Mouse (Mus musculus) c-Kit-positive CD71-positive TER-119-positive erythroid progenitor cells, embryonic 14.5 days (primary cell): Measurements from ENCODE around the gene Uri1.

Experiments used
- DNase-seq: peaks from one replicate; pipeline ENCODE4 v3.0.0-alpha.2; 2013; ENCODE audit warnings: low spot score

The Uri1 gene

DNA sequence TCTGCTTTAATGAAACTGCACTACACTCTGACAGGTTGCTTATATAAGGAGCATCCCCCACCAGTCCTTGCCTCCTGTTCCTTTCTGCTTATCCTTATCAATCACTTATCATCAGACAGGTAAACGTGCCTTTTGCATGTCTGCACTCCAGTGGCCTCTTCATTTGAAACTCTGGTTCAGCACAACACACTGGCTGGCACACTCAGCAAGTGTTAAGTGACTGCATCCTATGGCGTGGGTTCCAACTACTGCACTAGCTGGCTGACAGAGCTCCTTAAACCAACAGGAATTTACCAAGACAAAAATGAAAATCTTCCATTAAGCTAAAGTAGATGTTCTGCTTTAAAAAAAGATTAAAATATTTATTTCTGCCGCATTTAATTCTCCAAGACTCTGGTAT lies 9.4 kb downstream of the Uri1 start:
- no peak for DNase-seq

DNA sequence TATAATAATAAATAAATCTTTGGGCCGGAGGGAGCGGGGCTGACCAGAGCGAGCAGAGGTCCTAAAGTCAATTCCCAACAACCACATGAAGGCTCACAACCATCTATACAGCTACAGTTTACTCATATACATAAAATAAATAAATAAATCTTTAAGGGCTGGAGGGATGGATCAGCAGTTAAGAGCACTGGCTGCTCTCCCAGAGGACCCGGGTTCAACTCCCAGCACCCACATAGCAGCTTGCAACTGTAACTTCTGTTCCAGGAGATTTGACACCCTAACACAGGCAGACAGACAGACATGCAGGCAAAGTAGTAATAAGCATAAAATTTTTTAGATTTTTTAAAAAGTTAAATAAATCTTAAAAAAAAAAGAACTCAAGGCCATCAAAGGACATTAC lies 10.5 kb downstream of the Uri1 start:
- DNase-seq, result no peak

DNA sequence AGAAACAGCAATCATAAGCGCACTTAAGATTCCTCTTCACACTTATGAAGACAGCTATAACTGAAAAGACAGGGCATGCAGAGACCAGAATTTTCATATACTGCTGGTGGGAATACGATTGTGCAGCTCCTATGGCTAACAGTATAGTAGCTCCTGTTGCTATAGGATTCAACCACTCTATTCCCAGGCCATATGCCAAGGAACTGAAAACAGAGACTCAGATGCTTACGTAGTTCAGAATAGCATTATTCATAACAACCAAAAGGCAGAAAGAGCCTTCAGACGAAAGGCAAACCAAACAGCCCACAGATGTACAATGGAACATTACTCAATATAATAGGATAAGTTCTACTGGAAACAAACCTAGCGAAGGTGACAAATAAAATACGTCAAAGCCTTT lies 15.0 kb downstream of the Uri1 start:
- no peak for DNase-seq

DNA sequence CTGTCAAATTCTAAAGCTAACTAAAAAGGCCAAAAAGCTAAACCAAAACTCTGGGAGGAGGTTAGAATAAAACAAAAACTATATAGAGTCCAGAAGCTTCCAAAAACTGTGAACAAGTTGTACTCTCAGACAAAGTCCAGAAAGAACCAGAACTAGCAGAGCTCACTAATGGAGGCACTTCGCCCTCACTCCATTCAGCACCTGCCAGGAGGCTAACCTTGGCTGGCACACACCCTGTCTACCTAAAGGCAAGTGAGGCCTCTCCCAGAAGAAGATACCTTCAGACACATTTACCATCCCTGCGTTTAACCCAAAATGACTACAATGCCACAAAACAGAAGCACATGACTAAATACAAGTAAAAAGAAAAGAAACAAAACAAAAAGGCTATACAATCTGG lies 20.9 kb downstream of the Uri1 start:
- no peak for DNase-seq

DNA sequence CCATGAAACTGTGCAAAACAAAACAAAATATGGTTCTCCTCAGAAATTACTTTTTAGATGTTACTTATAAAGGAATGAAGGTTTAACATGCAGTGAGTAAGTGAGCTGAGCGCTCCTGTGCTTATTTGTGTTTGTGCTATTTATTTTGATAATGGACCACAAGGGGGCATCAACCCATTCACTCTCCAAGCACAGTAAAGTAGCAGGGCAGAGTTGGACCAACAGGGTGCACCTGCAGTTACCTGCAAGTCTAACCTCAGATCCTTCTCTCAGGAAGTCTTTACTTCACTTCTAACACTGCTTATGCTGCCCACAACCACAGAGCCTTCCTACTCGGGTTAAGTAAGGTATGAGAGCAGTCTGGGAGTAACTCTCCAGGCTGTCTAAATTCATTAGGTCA lies 23.7 kb downstream of the Uri1 start:
- DNase-seq, result no peak

DNA sequence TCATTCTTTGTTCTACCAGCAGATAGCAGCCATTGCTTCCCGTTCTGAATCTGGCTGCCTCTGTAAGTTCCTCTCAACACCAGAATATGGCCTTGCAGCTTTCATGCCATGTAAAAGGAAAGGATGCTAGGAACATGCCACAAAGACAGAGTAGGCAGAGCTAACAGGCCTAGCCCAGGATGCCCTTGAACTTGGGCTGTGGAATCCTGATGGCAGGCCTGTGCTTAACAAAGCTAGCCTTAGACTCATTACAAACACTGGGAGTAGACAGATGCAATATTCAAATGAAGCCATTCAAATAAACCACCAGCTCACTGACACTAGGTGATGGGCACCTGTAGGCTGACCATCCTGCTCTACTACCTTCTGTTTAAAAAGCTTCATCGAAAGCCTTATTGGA lies 30.5 kb downstream of the Uri1 start:
- DNase-seq, result no peak

DNA sequence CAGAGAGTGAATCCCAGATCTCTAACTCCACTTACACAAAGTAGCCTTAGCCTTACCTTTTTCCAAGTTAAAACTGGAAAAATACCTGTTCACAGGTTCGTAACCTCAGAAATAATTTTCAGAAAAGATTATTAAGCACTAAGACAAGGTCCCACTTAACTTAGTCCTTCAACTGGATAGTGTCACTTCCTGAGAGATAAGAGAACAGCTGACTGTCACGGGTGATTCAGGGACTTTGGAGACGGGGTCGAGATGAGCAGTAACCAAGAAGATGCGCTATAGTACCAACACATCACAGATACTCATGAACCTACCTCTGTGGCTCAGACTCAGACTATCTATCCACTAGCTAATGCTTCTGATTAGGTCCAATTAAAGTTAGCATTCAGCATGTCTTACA lies 38.5 kb downstream of the Uri1 start:
- no peak for DNase-seq

DNA sequence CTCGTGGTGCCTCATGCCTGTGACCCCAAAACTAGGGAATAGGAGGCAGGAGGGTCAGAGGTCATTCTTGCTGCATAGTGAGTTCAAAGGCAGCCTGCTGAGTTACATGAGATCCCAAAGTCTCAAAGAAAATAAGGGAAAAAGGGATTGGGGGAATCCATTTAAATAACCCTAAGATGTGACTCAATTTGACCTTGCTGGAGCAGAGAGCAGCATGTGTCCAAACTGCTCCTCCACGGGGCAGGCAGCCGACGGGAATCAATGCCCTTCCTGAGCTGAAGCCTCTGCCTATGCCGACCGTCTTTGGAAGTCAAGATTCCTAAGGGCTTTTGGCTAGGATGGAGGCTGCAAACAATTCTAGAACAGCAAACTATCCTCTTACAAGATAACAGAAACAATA lies 39.9 kb downstream of the Uri1 start:
- no peak for DNase-seq

DNA sequence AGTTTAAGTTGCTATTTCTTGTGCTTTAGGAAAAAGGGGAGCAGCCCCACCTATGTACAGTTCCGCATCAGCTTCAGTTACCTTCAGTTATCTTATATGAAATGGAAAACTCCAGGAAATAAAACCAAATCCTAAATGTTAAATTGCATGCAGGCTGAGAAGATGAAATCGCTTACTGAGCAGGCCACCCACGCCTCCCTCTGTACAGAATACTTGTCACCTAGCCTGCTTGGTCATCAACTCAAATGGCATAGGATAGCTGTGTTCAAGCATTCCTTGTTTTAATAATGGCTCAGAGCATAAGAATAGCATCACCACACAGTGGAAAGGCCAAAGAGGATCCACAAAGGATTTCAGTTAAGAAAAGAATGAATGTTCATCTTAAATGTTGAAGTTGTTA lies 43.6 kb downstream of the Uri1 start:
- DNase-seq, result no peak

DNA sequence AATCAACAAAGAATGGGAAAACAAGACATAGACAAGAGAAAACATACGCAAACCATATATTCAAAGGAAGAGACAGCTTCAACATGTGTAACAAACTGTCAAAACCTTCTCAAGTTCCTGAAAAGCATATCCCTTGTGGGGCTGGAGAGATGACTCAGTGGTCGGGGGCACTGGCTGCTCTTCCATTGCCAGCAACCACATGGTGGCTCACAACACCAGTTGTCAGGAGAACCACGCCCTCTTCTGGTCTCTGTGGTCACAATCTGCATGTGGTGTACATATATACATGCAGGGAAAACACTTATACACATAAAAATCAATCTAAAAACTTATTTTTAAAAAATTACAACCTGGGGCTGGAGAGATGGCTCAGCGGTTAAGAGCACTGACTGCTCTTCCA lies 44.9 kb downstream of the Uri1 start:
- DNase-seq, result no peak

DNA sequence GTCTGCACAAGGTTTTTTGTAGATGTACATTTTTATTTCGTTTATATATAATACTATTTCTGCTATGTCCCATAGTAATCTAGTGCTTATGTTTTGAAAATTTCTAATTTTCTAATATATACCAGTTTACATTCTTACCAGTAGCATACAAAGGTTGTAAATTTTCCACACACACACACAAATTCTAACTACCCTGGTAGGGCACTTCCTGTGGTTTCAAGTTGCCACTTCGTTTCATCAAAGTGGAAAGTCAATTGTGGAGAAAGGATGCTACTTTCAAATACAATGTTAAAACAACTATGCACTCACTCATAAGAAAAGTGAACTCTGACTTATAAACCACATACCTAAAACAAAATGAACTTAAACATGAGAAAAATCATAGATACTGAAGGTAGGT lies 45.7 kb downstream of the Uri1 start:
- DNase-seq, result no peak

DNA sequence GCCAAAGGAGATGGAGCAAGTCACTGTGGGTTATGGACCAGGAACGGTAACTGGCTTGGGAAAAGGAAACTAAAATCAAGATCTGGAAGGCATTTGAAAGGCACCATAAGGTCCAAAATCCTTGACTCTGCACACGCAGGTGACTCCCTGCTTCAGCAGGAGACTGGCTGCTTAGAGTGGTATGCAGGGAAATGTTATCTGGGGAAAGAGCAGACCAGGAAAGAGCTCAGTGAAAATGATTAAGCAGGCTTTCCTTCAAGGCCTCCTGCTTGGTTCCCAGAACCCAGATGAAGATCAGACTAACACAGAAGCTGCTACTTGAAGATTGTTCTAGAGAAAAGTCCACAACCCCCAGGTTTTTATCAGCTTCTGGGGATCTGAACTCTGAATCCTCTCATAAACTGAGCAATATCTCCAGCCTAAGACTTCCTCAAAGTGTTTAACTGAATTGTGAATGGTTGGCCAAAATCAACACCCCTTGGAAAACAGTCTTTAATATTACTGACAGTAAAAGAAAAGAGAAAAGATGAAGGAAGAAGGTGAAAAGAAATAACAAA lies 50.3 kb downstream of the Uri1 start:
- DNase-seq, result peak; percentile 4

DNA sequence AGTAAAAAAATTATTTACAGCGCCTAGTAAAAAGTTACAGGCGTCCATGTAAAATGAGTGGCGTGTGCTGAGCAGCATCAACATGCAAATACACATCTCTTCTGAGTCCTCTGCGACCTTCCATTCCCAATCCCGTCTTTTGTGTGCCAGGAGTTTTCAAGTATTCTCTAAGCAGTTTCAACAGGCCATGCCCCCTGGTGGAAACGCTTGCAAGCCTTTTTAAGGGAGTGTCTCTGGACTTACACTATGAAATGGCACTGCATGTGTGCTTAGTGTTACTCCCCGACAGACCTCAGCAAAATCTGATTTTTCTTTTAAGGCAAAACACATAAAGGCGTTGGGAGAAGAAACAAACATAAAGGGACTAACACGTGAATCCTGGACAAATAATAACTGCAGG lies 50.8 kb downstream of the Uri1 start:
- no peak for DNase-seq

DNA sequence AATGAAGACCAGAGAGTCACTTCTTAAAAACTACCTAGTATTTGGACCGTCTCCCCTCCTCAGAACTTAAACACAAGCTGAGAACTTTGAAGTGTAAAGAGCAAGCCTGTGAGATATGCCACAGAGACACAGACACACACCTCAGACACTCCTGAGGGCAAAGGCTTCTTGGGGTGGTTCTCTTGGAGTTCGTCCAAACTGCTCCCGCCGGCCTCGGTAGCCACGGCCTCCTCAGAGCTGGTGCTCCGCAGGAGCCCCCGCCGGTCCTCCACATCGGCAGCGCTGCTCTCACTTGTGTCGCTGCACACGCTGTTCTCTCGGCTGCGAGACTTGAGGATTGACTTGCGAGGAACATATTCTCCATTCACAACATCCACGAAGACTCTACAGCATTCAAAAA lies 61.0 kb downstream of the Uri1 start:
- DNase-seq, result no peak

DNA sequence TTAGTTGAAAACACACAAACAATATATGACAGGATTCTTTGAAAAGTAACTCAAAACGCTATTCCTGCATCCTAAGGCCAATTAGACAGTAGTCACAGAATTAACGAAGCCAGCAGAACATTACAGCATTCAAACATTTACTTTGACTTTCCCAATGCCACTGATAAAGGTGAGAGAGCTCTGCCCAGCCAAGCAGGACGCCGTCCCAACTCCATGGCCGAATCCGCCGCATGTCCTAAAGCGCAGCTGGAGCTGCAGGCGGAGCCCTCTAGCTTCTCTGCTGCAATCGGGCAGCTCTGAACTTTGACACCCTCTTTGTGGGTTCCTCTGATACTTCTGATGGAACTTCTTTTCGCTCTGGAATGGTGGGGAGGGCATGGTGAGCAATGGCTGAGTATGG lies 62.1 kb downstream of the Uri1 start:
- no peak for DNase-seq

DNA sequence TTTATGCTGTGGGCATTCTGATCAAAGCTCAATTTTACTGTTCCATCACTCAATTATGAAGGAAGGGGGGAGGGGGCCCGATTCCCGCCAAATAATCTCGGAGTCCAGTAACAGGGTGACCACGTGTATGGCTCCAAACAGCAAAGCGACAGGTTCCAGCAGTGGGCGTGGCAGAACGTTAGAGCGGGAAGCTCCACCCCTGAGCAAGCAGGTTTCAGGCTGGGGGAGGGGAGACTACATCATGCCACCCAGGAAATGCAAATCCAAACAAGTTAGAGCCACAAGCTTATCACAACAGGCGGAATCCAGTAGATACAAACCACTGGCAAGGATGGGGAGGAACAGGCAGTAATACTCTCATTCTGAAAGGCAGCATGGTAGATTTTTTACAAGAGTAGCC lies 71.5 kb downstream of the Uri1 start:
- DNase-seq, result no peak

DNA sequence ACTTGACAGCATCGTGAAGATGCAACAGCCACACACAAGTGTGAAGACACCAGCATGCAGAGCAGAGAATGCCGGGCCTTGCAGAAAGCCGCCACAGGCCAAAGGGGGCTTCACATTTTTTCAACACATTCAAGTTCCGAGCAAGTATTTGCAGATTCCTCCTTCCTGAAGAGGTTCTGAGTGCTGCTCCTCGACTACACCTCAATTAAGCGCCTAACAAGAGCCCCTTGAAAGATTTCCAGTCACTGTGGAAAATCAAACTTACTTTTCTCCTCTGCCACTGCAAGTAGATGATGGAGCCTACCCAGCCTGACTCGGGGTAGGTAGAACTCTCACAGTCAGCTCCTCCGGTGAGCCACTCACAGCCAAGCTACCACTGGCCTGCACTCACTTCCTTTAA lies 86.9 kb downstream of the Uri1 start:
- no peak for DNase-seq

DNA sequence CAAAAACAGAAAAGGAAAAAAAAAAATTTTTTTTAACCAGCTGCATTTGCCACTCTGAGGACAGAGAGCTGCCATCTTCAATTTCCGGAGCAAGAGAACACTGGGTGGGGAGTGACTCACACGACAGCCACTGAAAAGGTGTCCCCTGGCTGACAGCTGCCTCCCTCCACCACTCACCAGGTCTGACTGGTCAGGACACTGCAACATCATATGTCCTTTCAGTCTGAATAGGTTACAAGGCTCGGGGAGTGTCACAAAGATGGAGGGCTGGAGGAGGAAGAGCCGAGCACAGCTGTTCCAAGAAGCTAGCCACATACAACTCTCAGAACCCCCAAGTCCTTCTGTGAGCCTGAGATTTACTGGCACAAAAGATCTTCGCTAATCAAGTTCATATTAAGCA lies 87.6 kb downstream of the Uri1 start:
- no peak for DNase-seq

DNA sequence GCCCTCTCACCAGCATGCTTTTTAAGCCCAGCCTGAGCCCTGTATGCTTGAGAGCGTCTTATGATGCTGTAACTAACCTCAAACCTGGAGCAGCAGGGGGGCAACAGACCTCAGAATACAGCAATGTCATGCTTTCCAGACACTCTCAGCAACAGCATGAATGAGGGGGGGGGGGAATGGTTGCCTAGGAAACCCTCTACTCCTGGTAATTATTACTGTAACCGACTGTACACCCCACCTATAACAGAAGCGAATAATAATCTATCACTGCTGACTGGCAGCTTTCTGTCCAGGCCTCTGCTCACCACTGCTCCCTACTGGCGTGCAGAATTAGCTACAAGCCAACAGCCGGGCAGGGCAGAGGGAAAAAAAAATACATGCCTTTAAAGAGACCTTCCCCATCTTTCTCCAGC lies 88.6 kb downstream of the Uri1 start:
- DNase-seq, result no peak

DNA sequence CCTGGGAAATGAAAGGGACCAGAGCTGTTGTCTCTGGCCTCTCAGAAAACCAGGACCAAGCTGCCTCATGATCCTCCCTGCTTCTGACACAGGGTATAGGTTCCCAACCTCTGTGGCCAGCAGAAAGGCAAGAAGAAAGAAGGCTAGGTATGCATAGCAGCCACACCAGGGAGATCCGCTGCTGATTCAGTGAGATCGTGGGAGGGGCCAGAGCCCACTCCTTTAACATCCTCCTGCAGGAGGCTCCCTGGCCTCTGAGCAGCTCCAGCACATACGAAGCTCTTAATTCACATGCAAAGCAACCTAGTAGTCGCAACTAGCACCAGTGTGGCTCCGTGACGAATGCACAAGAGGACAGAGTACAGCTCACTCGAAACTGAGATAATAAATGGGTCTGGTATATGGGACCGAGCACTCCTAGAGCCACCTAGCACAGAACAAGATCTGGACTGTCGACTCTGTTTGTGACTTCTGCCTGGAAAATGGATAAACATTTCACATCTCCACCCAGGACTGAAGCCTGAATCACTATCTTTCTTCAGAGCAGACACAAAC lies 89.5 kb downstream of the Uri1 start:
- DNase-seq, result no peak

DNA sequence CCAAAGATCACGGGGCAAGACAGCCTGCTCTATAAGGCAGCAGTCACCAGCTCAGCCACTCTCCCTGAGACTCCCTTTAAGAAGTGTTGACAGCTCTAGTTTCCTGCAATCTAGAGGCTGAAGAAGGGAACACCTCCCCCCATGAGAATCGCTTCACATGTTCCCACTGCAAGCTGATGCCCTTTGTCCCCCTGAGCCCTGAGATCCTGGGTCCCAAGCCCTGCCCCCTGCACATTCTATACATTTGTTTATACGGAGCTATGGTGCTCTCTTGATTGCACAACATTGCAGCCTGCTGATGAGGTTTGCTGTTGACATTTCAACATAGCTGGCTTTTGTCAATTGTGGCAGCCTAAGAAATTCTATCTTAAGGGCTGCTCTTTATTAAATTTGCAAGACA lies 91.7 kb downstream of the Uri1 start:
- no peak for DNase-seq

DNA sequence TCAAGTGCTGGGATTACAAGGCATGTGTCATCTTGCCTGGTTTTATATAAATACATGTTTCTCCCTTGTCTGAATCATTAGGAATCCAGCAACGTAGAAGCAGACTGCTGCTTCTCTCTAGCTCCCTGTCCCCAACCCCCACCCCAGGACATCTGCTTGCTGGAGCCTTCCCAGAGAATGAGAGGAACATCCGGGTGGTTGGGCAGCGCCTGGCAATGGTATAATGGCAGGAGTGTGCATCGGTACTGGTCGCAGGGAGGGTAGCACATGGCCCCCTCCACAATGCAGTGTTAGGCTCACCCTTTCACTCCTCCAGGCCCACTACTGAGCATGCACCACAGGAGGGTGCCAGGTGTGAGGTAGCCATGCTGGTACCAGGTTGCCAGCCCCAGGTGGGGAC lies 93.6 kb downstream of the Uri1 start:
- no peak for DNase-seq

DNA sequence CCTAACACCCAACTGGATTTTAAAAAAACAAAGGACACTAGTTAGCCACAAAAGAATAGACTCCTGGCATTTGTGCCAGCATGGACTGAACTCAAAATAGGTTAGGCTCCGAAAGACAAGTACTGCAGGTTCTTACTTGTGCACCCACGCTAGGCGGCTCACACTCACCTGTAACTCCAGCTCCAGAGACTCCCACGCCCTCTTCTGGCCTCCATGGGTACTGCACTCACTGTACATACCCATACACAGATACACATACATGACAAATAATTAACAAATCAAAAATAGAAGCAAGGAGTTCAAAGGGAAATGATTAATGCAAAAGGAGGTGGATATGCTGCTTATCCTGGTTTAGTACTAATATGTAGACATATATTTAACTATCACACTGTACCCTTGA lies 100.4 kb downstream of the Uri1 start:
- no peak for DNase-seq

DNA sequence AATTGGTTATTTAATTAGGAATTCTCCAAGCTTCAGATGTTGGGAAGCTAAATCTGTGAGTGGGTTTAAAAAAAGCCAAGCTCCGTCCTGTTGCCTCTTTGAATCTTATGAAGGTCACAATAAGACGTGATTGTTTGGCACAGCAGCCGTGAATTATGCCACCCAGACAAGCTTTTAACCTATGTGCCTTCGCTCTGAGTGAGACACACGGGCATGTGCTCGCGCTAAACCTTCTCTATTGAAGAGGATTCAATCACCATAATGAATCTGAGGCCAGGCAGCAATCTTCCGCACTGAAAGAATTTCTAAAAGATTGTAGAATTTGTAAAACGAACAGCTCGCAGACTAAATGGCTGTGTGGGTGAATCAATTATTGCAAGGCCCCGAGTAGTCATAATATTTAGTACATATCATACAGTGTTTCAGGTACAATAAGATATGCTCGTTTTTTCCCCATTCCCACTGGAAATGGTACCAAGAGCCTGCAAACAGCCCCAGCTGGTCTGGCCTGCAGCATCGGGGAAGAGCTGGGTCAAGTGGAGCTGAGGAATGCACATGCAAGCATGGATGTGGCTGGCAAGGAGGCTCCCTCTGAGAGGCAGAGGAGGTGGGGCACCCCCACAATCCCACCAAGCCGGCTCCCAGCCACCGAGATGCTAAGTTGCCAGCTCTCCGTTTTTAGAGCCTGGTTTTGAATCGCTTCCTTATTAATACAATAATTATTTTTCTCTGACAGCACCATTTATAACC lies 101.5 kb downstream of the Uri1 start:
- DNase-seq, result no peak
